Mouse (Mus musculus): ENCODE data around the gene March8. TPM values are rescaled to one million over a fixed set of nuclear protein-coding genes. Genes with fewer than 3 reads are reported as not detected.
"Not testable (repeated sequence)": the region's sequence is repeated elsewhere in the genome, so short reads cannot be mapped to it uniquely, and the experiment has no call there.

March8 gene
- polyA plus RNA-seq, 2 experiments, result 27.0 to 40.4 TPM

GRCm38 (mm10) chr6:116350643-116351042 lies 12.8 kb downstream of the March8 start:
- no peak for TF ChIP-seq POLR2A (IDR thresholded peaks at IDR 0.05; ENCODE audit: borderline replicate concordance, extremely low read depth, insufficient read depth, insufficient read length)
- H3K4me3 ChIP-seq (replicated peaks; ENCODE audit: low read length), result no peak overlapping the region
- no peaks in the 10 kb centered on the region for H3K9me3 ChIP-seq (ENCODE audit: control insufficient read depth, low read length)
- H3K9ac ChIP-seq (ENCODE audit: low read depth, low read length, severe bottlenecking), result no peak overlapping the region
- no peaks in the 10 kb centered on the region for H3K4me1 ChIP-seq (ENCODE audit: control insufficient read depth, insufficient read depth, low read length)
- H3K4me2 ChIP-seq (replicated peaks; ENCODE audit: low read depth, low read length, severe bottlenecking), result no peak overlapping the region
- no peak for DNase-seq (ENCODE audit: low spot score)
- no peak for ATAC-seq (ENCODE audit: low FRiP score, low read depth)
- H3K27me3 ChIP-seq (ENCODE audit: control insufficient read depth, insufficient read depth, low read length), result no peaks in the 10 kb centered on the region
- no peaks in the 10 kb centered on the region for H3K36me3 ChIP-seq (ENCODE audit: control insufficient read depth, insufficient read depth, low read length)
- no peak overlapping the region for H3K27ac ChIP-seq (replicated peaks; ENCODE audit: low read depth, low read length)
- 79% methylated on average over 6 of the region's 6 CpGs for WGBS

GRCm38 (mm10) chr6:116351534-116351933 lies 13.7 kb downstream of the March8 start:
- H3K27ac ChIP-seq (replicated peaks; ENCODE audit: low read depth, low read length), result no peak overlapping the region
- 85% methylated on average over 4 of the region's 4 CpGs for WGBS
- DNase-seq (ENCODE audit: low spot score) (no peak), ATAC-seq (ENCODE audit: low FRiP score, low read depth) (no peak)
- no peaks in the 10 kb centered on the region for H3K36me3 ChIP-seq (ENCODE audit: control insufficient read depth, insufficient read depth, low read length)
- H3K9ac ChIP-seq (ENCODE audit: low read depth, low read length, severe bottlenecking), result no peak overlapping the region
- H3K4me3 ChIP-seq (replicated peaks; ENCODE audit: low read length), result no peak overlapping the region
- no peaks in the 10 kb centered on the region for H3K27me3 ChIP-seq (ENCODE audit: control insufficient read depth, insufficient read depth, low read length)
- no peaks in the 10 kb centered on the region for H3K4me1 ChIP-seq (ENCODE audit: control insufficient read depth, insufficient read depth, low read length)
- TF ChIP-seq POLR2A (IDR thresholded peaks at IDR 0.05; ENCODE audit: borderline replicate concordance, extremely low read depth, insufficient read depth, insufficient read length), result no peak
- no peaks in the 10 kb centered on the region for H3K9me3 ChIP-seq (ENCODE audit: control insufficient read depth, low read length)
- H3K4me2 ChIP-seq (replicated peaks; ENCODE audit: low read depth, low read length, severe bottlenecking), result no peak overlapping the region

GRCm38 (mm10) chr6:116353428-116353827 lies 15.6 kb downstream of the March8 start:
- H3K9me3 ChIP-seq (ENCODE audit: control insufficient read depth, low read length), result no peaks in the 10 kb centered on the region
- DNase-seq (ENCODE audit: low spot score), result no peak
- no peak overlapping the region for H3K27ac ChIP-seq (replicated peaks; ENCODE audit: low read depth, low read length)
- H3K4me2 ChIP-seq (replicated peaks; ENCODE audit: low read depth, low read length, severe bottlenecking), result no peak overlapping the region
- H3K9ac ChIP-seq (ENCODE audit: low read depth, low read length, severe bottlenecking), result no peak overlapping the region
- WGBS, result 91% methylated on average over 1 of the region's 1 CpGs
- no peaks in the 10 kb centered on the region for H3K27me3 ChIP-seq (ENCODE audit: control insufficient read depth, insufficient read depth, low read length)
- no peaks in the 10 kb centered on the region for H3K36me3 ChIP-seq (ENCODE audit: control insufficient read depth, insufficient read depth, low read length)
- ATAC-seq (ENCODE audit: low FRiP score, low read depth), result no peak
- no peak overlapping the region for H3K4me3 ChIP-seq (replicated peaks; ENCODE audit: low read length)
- TF ChIP-seq POLR2A (IDR thresholded peaks at IDR 0.05; ENCODE audit: borderline replicate concordance, extremely low read depth, insufficient read depth, insufficient read length), result no peak
- H3K4me1 ChIP-seq (ENCODE audit: control insufficient read depth, insufficient read depth, low read length), result no peaks in the 10 kb centered on the region

- not testable (repeated sequence) for H3K4me2 ChIP-seq (replicated peaks; ENCODE audit: low read depth, low read length, severe bottlenecking); H3K27ac ChIP-seq (replicated peaks; ENCODE audit: low read depth, low read length); H3K9ac ChIP-seq (ENCODE audit: low read depth, low read length, severe bottlenecking); DNase-seq (ENCODE audit: low spot score); H3K27me3 ChIP-seq (ENCODE audit: control insufficient read depth, insufficient read depth, low read length); ATAC-seq (ENCODE audit: low FRiP score, low read depth); H3K36me3 ChIP-seq (ENCODE audit: control insufficient read depth, insufficient read depth, low read length); H3K4me1 ChIP-seq (ENCODE audit: control insufficient read depth, insufficient read depth, low read length); H3K9me3 ChIP-seq (ENCODE audit: control insufficient read depth, low read length); H3K4me3 ChIP-seq (replicated peaks; ENCODE audit: low read length)
- WGBS, result 65% methylated on average over 8 of the region's 8 CpGs
Measured at GRCm38 (mm10) chr6:116356311-116356947, 18.6 kb downstream of the March8 start.

- H3K9me3 ChIP-seq (ENCODE audit: control insufficient read depth, low read length), result no peaks in the 10 kb centered on the region
- no peak for ATAC-seq (ENCODE audit: low FRiP score, low read depth)
- no peaks in the 10 kb centered on the region for H3K27me3 ChIP-seq (ENCODE audit: control insufficient read depth, insufficient read depth, low read length)
- DNase-seq (ENCODE audit: low spot score), result no peak
- no peaks in the 10 kb centered on the region for H3K36me3 ChIP-seq (ENCODE audit: control insufficient read depth, insufficient read depth, low read length)
- no peak overlapping the region for H3K4me3 ChIP-seq (replicated peaks; ENCODE audit: low read length)
- H3K9ac ChIP-seq (ENCODE audit: low read depth, low read length, severe bottlenecking), result no peak overlapping the region
- H3K4me2 ChIP-seq (replicated peaks; ENCODE audit: low read depth, low read length, severe bottlenecking), result no peak overlapping the region
- no peak overlapping the region for H3K27ac ChIP-seq (replicated peaks; ENCODE audit: low read depth, low read length)
- H3K4me1 ChIP-seq (ENCODE audit: control insufficient read depth, insufficient read depth, low read length), result no peaks in the 10 kb centered on the region
- TF ChIP-seq POLR2A (IDR thresholded peaks at IDR 0.05; ENCODE audit: borderline replicate concordance, extremely low read depth, insufficient read depth, insufficient read length), result no peak
- WGBS, result 78% methylated on average over 4 of the region's 4 CpGs
Measured at GRCm38 (mm10) chr6:116356948-116357325, 19.1 kb downstream of the March8 start.

- H3K9ac ChIP-seq (ENCODE audit: low read depth, low read length, severe bottlenecking), result no peak overlapping the region
- no peak for DNase-seq (ENCODE audit: low spot score)
- H3K27ac ChIP-seq (replicated peaks; ENCODE audit: low read depth, low read length), result no peak overlapping the region
- WGBS, result 69% methylated on average over 8 of the region's 8 CpGs
- H3K4me1 ChIP-seq (ENCODE audit: control insufficient read depth, insufficient read depth, low read length), result no peaks in the 10 kb centered on the region
- H3K36me3 ChIP-seq (ENCODE audit: control insufficient read depth, insufficient read depth, low read length), result no peaks in the 10 kb centered on the region
- H3K27me3 ChIP-seq (ENCODE audit: control insufficient read depth, insufficient read depth, low read length), result no peaks in the 10 kb centered on the region
- no peak for TF ChIP-seq POLR2A (IDR thresholded peaks at IDR 0.05; ENCODE audit: borderline replicate concordance, extremely low read depth, insufficient read depth, insufficient read length)
- ATAC-seq (ENCODE audit: low FRiP score, low read depth), result no peak
- no peaks in the 10 kb centered on the region for H3K9me3 ChIP-seq (ENCODE audit: control insufficient read depth, low read length)
- no peak overlapping the region for H3K4me3 ChIP-seq (replicated peaks; ENCODE audit: low read length)
- no peak overlapping the region for H3K4me2 ChIP-seq (replicated peaks; ENCODE audit: low read depth, low read length, severe bottlenecking)
Measured at GRCm38 (mm10) chr6:116358056-116358455, 20.2 kb downstream of the March8 start.
